Mouse (Mus musculus): ENCODE measurements around the gene Pdzph1. TPM values are rescaled to one million over a fixed set of nuclear protein-coding genes. Genes with fewer than 3 reads are reported as not detected.

Pdzph1 gene
- polyA plus RNA-seq, 1 experiment, result not detected

DNA sequence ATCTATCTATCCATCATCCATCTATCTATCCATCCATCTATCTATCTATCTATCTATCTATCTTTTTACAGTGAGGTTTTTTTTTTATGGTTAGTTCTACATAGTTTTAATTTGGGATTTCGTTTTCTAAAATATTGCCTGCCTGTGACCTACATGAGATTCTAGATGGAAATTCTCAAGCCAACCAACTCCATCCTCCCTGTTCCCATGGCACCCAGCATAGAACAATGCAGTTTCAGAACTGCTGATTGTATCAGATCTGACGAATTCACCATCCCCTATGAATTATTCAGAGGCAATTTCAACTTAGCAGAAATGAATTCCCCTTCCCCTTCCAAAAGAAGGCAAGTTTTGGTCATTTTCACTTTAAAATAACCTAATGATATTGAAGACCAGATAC, 85.2 kb downstream of the Pdzph1 start:
- H3K27me3 ChIP-seq (ENCODE audit: control insufficient read depth, insufficient read depth, insufficient read length), result no peaks in the 10 kb centered on the region
- no peaks in the 10 kb centered on the region for H3K79me2 ChIP-seq (ENCODE audit: control insufficient read depth, insufficient read depth)
- TF ChIP-seq MAX (IDR thresholded peaks at IDR 0.05; ENCODE audit: low read depth), result no peak
- no peak for TF ChIP-seq REST (IDR thresholded peaks at IDR 0.05; ENCODE audit: insufficient read depth, insufficient read length)
- no peak for TF ChIP-seq E2F4 (IDR thresholded peaks at IDR 0.05; ENCODE audit: insufficient read depth)
- TF ChIP-seq TCF3 (IDR thresholded peaks at IDR 0.05; ENCODE audit: insufficient read length, low read depth), result no peak
- no peak for TF ChIP-seq POLR2A (IDR thresholded peaks at IDR 0.05; ENCODE audit: insufficient read length, low read depth)
- TF ChIP-seq MYOD1 (IDR thresholded peaks at IDR 0.05; ENCODE audit: control insufficient read depth in 1 of 3, insufficient read length in 2 of 3, low read depth in 2 of 3), result no peak
- TF ChIP-seq MYOG (IDR thresholded peaks at IDR 0.05; ENCODE audit: control insufficient read depth in 1 of 3, insufficient read depth in 1 of 3, insufficient read length in 2 of 3, low read depth in 2 of 3), result no peak
- TF ChIP-seq CEBPB (IDR thresholded peaks at IDR 0.05; ENCODE audit: insufficient read depth, poor library complexity, severe bottlenecking), result no peak
- TF ChIP-seq TCF12 (IDR thresholded peaks at IDR 0.05; ENCODE audit: insufficient read depth, poor library complexity, severe bottlenecking), result no peak
- no peak for TF ChIP-seq POLR2AphosphoS2 (IDR thresholded peaks at IDR 0.05; ENCODE audit: insufficient read length, low read depth)
- no peak for TF ChIP-seq USF1 (IDR thresholded peaks at IDR 0.05; ENCODE audit: low read depth)
- no peak for TF ChIP-seq SRF (IDR thresholded peaks at IDR 0.05; ENCODE audit: control insufficient read depth, insufficient read length, low read depth)
- no peaks in the 10 kb centered on the region for H3K36me3 ChIP-seq (ENCODE audit: control insufficient read depth, insufficient read depth)
- no peak overlapping the region for H3K4me2 ChIP-seq (ENCODE audit: low read depth)
- H3ac ChIP-seq (ENCODE audit: control insufficient read depth, insufficient read length), result no peak overlapping the region
- no peak overlapping the region for H3K4me3 ChIP-seq

DNA sequence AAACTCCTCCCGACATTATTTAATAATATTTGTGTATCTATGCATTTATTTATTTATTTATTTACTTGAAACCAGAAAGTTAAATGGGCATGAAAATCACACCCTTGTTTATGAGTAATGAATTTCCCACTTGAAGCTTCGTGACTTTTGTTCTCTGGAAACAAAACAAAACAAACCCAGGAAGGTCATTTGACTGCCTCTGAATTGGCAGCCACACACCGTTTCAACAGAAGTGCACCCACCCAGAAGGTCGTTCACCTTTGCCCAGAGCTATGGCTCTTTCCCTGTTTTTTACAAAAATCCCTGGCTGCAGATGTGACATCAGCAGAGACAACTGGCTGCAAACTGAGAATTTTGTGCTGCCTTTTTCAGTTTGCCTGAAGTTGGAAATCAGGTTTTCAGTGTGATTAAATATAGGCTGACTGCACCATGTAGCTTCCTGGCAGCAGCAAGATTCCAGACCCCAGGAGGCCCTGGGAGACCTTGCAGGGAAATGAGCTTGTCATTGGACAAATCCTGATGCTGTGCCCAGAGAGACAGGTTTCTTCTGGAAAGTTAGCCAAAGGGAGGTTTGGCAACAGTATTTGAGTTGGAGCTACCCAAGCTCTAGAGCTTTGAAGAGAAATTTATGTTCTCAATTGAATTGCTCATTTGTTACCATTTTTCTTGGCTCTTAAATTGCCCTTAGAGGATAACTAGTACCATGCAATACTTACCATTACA, 99.5 kb downstream of the Pdzph1 start:
- H3K4me2 ChIP-seq (ENCODE audit: low read depth), result no peak overlapping the region
- H3K27me3 ChIP-seq (ENCODE audit: control insufficient read depth, insufficient read depth, insufficient read length), result no peaks in the 10 kb centered on the region
- TF ChIP-seq TCF3 (IDR thresholded peaks at IDR 0.05; ENCODE audit: insufficient read length, low read depth), result no peak
- TF ChIP-seq SRF (IDR thresholded peaks at IDR 0.05; ENCODE audit: control insufficient read depth, insufficient read length, low read depth), result no peak
- TF ChIP-seq POLR2AphosphoS2 (IDR thresholded peaks at IDR 0.05; ENCODE audit: insufficient read length, low read depth), result no peak
- TF ChIP-seq CEBPB (IDR thresholded peaks at IDR 0.05; ENCODE audit: insufficient read depth, poor library complexity, severe bottlenecking), result no peak
- no peak for TF ChIP-seq MYOG (IDR thresholded peaks at IDR 0.05; ENCODE audit: control insufficient read depth in 1 of 3, insufficient read depth in 1 of 3, insufficient read length in 2 of 3, low read depth in 2 of 3)
- no peak overlapping the region for H3K4me3 ChIP-seq
- no peaks in the 10 kb centered on the region for H3K36me3 ChIP-seq (ENCODE audit: control insufficient read depth, insufficient read depth)
- no peaks in the 10 kb centered on the region for H3K79me2 ChIP-seq (ENCODE audit: control insufficient read depth, insufficient read depth)
- H3ac ChIP-seq (ENCODE audit: control insufficient read depth, insufficient read length), result no peak overlapping the region

DNA sequence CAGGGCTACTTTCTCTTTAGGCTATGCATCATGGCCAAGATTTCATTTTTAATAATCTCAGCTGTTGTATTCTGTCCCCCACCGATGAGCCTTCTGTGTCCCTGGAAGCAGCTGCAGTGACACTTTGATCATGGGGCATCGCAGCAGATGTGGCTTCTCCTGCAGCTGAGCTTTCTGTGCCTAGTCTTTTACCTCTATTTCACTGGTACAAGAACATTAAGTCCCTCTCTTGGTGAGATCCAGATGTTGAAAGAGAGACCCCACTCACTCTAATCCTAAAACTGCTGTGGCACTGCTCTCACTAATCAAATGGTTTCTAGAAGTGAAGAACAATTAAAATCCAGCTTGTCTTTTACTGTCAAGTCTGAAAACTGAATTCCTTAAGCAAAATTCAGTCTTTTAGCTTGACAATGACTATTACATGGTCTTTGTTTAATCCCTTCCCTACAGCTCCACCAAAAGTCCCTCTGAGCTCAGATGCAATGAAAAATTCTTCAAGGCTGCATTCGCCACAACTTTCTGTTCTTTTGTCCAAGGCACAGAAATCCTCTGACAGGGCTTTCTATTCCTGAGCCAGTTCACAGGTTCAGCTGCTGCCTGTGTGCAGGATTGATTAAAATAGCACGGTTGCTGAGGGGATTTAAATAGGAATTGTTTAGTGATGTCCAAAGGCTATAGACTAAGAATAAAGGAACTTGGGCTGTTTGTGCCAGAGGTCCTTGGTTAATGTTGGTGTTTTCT, 101.1 kb downstream of the Pdzph1 start:
- H3K36me3 ChIP-seq (ENCODE audit: control insufficient read depth, insufficient read depth), result no peaks in the 10 kb centered on the region
- no peak overlapping the region for H3K4me3 ChIP-seq
- no peak overlapping the region for H3K4me2 ChIP-seq (ENCODE audit: low read depth)
- no peak overlapping the region for H3ac ChIP-seq (ENCODE audit: control insufficient read depth, insufficient read length)
- TF ChIP-seq TCF12 (IDR thresholded peaks at IDR 0.05; ENCODE audit: insufficient read depth, poor library complexity, severe bottlenecking), result no peak
- no peak for TF ChIP-seq REST (IDR thresholded peaks at IDR 0.05; ENCODE audit: insufficient read depth, insufficient read length)
- no peak for TF ChIP-seq POLR2AphosphoS2 (IDR thresholded peaks at IDR 0.05; ENCODE audit: insufficient read length, low read depth)
- TF ChIP-seq MYOG (IDR thresholded peaks at IDR 0.05; ENCODE audit: control insufficient read depth in 1 of 3, insufficient read depth in 1 of 3, insufficient read length in 2 of 3, low read depth in 2 of 3), result no peak
- no peak for TF ChIP-seq TCF3 (IDR thresholded peaks at IDR 0.05; ENCODE audit: insufficient read length, low read depth)
- TF ChIP-seq SRF (IDR thresholded peaks at IDR 0.05; ENCODE audit: control insufficient read depth, insufficient read length, low read depth), result no peak
- no peak for TF ChIP-seq MYOD1 (IDR thresholded peaks at IDR 0.05; ENCODE audit: control insufficient read depth in 1 of 3, insufficient read length in 2 of 3, low read depth in 2 of 3)
- no peak for TF ChIP-seq POLR2A (IDR thresholded peaks at IDR 0.05; ENCODE audit: insufficient read length, low read depth)
- TF ChIP-seq MAX (IDR thresholded peaks at IDR 0.05; ENCODE audit: low read depth), result no peak
- TF ChIP-seq CEBPB (IDR thresholded peaks at IDR 0.05; ENCODE audit: insufficient read depth, poor library complexity, severe bottlenecking), result no peak
- no peak for TF ChIP-seq E2F4 (IDR thresholded peaks at IDR 0.05; ENCODE audit: insufficient read depth)
- TF ChIP-seq USF1 (IDR thresholded peaks at IDR 0.05; ENCODE audit: low read depth), result no peak
- no peaks in the 10 kb centered on the region for H3K79me2 ChIP-seq (ENCODE audit: control insufficient read depth, insufficient read depth)
- H3K27me3 ChIP-seq (ENCODE audit: control insufficient read depth, insufficient read depth, insufficient read length), result no peaks in the 10 kb centered on the region

DNA sequence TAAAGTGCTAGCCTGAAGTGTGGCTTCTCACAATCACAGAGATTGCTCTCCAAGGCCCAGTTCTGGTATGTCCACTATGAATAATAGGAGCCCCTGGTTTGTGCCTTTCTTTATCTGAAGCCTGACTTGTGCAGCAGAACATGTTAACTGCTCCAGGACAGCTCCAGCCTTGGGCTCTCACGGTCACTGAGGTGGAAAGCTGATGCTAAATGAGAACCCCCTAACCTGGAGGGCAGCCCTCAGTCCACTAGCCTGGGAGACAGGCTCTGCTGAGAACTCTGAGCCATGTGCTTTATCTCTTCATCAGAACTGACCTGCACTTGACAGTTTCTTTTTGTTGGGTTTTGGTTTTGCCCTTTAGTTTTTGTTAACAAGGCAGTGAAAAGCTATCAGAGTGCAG, 106.8 kb downstream of the Pdzph1 start:
- Histone ChIP-seq H3ac (ENCODE audit: control insufficient read depth, insufficient read length) (no peak overlapping the region), H3K79me2 (ENCODE audit: control insufficient read depth, insufficient read depth) (no peaks in the 10 kb centered on the region), H3K27me3 (ENCODE audit: control insufficient read depth, insufficient read depth, insufficient read length) (no peaks in the 10 kb centered on the region), H3K36me3 (ENCODE audit: control insufficient read depth, insufficient read depth) (no peaks in the 10 kb centered on the region), H3K4me2 (ENCODE audit: low read depth) (no peak overlapping the region), H3K4me3 (no peak overlapping the region)
- TF ChIP-seq SRF (IDR thresholded peaks at IDR 0.05; ENCODE audit: control insufficient read depth, insufficient read length, low read depth) (no peak), REST (IDR thresholded peaks at IDR 0.05; ENCODE audit: insufficient read depth, insufficient read length) (no peak), POLR2A (IDR thresholded peaks at IDR 0.05; ENCODE audit: insufficient read length, low read depth) (no peak), MAX (IDR thresholded peaks at IDR 0.05; ENCODE audit: low read depth) (no peak), TCF3 (IDR thresholded peaks at IDR 0.05; ENCODE audit: insufficient read length, low read depth) (no peak), TCF12 (IDR thresholded peaks at IDR 0.05; ENCODE audit: insufficient read depth, poor library complexity, severe bottlenecking) (no peak), MYOG (IDR thresholded peaks at IDR 0.05; ENCODE audit: control insufficient read depth in 1 of 3, insufficient read depth in 1 of 3, insufficient read length in 2 of 3, low read depth in 2 of 3) (no peak), MYOD1 (IDR thresholded peaks at IDR 0.05; ENCODE audit: control insufficient read depth in 1 of 3, insufficient read length in 2 of 3, low read depth in 2 of 3) (no peak), POLR2AphosphoS2 (IDR thresholded peaks at IDR 0.05; ENCODE audit: insufficient read length, low read depth) (no peak), E2F4 (IDR thresholded peaks at IDR 0.05; ENCODE audit: insufficient read depth) (no peak)

Data from myocyte (in vitro differentiated cells).